Mouse (Mus musculus) intestine, embryonic 14.5 days (tissue): ENCODE measurements around the gene Adora1. TPM values are rescaled to one million over a fixed set of nuclear protein-coding genes. Genes with fewer than 3 reads are reported as not detected.
A peak's percentile ranks its signal among the peaks of the same experiment; 100 is the strongest.

Experiments used
- ATAC-seq: fragments of 200-750 bp; cut with Nextera tagmentation; replicated peaks from 2 replicates; pipeline ENCODE4 v1.8.0; 2017; ENCODE audit warnings: low read depth, moderate number of reproducible peaks, moderate TSS enrichment, moderate library complexity; ENCODE audit not compliant: low FRiP score, low TSS enrichment
- DNase-seq: peaks from one replicate; pipeline ENCODE4 v3.0.0-alpha.2; 2018; ENCODE audit warnings: low spot score
- H3K27ac ChIP-seq: fragments of 300-500 bp; sonication (generic); 2 replicates; pipeline ENCODE4 v1.5.1; 2014; ENCODE audit warnings: low read depth, mild to moderate bottlenecking, control low read depth
- H3K27me3 ChIP-seq: fragments of 300-500 bp; sonication (generic); replicated peaks from 2 replicates; pipeline ENCODE4 v1.6.1; 2014; ENCODE audit warnings: low read length, control low read depth; ENCODE audit not compliant: control insufficient read depth, insufficient read depth
- H3K36me3 ChIP-seq: fragments of 300-500 bp; sonication (generic); 2 replicates; pipeline ENCODE4 v1.6.1; 2014; ENCODE audit warnings: low read length, control low read depth; ENCODE audit not compliant: control insufficient read depth, insufficient read depth
- H3K4me1 ChIP-seq: fragments of 300-500 bp; sonication (generic); replicated peaks from 2 replicates; pipeline ENCODE4 v1.6.1; 2014; ENCODE audit warnings: low read length, control low read depth, mixed read lengths; ENCODE audit not compliant: control insufficient read depth, insufficient read depth
- H3K4me2 ChIP-seq: fragments of 300-500 bp; sonication (generic); 2 replicates; pipeline ENCODE4 v1.6.1; 2014; ENCODE audit warnings: low read length
- H3K4me3 ChIP-seq: fragments of 300-500 bp; sonication (generic); 2 replicates; pipeline ENCODE4 v1.5.1; 2014; ENCODE audit warnings: low read depth, low read length, control low read depth, mixed read lengths
- H3K9ac ChIP-seq: fragments of 300-500 bp; sonication (generic); 2 replicates; pipeline ENCODE4 v1.6.1; 2014; ENCODE audit warnings: mild to moderate bottlenecking, low read length
- H3K9me3 ChIP-seq: fragments of 300-500 bp; sonication (generic); 2 replicates; pipeline ENCODE4 v1.6.1; 2016; ENCODE audit warnings: low read length, control low read depth; ENCODE audit not compliant: control insufficient read depth
- WGBS: fragments of 180-500 bp; shearing (Covaris S2); extraction: QIAGEN DNeasy Blood & Tissue Kit; methylation state at CpG from one replicate; pipeline ENCODE4 v1.1.7; 2014; 5-methylcytosine and 5-hydroxymethylcytosine counted together
- polyA plus RNA-seq: library from polyadenylated mRNA; unstranded; fragments of >200 nt; fragmentation: Nextera tagmentation; extraction: Ambion mirVana; gene quantifications from 2 replicates; pipeline ENCODE4 v1.2.1, GENCODE M21; 2014

The Adora1 gene
- polyA plus RNA-seq, 1 experiment from 2014 or later = 2.0 TPM

GRCm38 (mm10) chr1:134205296-134206018 lies 29.8 kb downstream of the Adora1 start:
- WGBS = 40% methylated on average over 9 of the region's 9 CpGs
- H3K4me2 ChIP-seq = no peak overlapping the region
- DNase-seq = no peak
- peak overlapping the region; percentile 19; the same call in 1 of the 2 replicates for H3K27ac ChIP-seq
- no peak overlapping the region for H3K4me3 ChIP-seq
- H3K9me3 ChIP-seq = no peaks in the 10 kb centered on the region
- H3K4me1 ChIP-seq = peaks cover 10% of the 10 kb centered on the region
- H3K36me3 ChIP-seq = no peaks in the 10 kb centered on the region
- no peak overlapping the region for H3K9ac ChIP-seq
- ATAC-seq = peak; percentile 51; the same call in 1 of the 2 replicates
- no peaks in the 10 kb centered on the region for H3K27me3 ChIP-seq

GRCm38 (mm10) chr1:134204230-134204629 lies 31.0 kb downstream of the Adora1 start:
- DNase-seq (no peak), ATAC-seq (no peak)
- 90% methylated on average over 13 of the region's 13 CpGs for WGBS
- Histone ChIP-seq H3K9me3 (no peaks in the 10 kb centered on the region), H3K27me3 (no peaks in the 10 kb centered on the region), H3K9ac (no peak overlapping the region), H3K4me3 (no peak overlapping the region), H3K4me1 (peaks cover 10% of the 10 kb centered on the region), H3K27ac (no peak overlapping the region), H3K4me2 (no peak overlapping the region), H3K36me3 (no peaks in the 10 kb centered on the region)

- H3K4me3 ChIP-seq = no peak overlapping the region
- no peaks in the 10 kb centered on the region for H3K36me3 ChIP-seq
- no peaks in the 10 kb centered on the region for H3K27me3 ChIP-seq
- no peak overlapping the region for H3K27ac ChIP-seq
- H3K4me2 ChIP-seq = no peak overlapping the region
- WGBS = 38% methylated on average over 3 of the region's 3 CpGs
- no peaks in the 10 kb centered on the region for H3K9me3 ChIP-seq
- DNase-seq (peak; percentile 77), ATAC-seq (no peak)
- peaks cover 10% of the 10 kb centered on the region for H3K4me1 ChIP-seq
- no peak overlapping the region for H3K9ac ChIP-seq
Measured at GRCm38 (mm10) chr1:134201751-134202420, 33.3 kb downstream of the Adora1 start.

GRCm38 (mm10) chr1:134200998-134201686 lies 34.1 kb downstream of the Adora1 start:
- Histone ChIP-seq H3K9ac (no peak overlapping the region), H3K27ac (no peak overlapping the region), H3K4me2 (no peak overlapping the region), H3K4me3 (no peak overlapping the region), H3K4me1 (peaks cover 12% of the 10 kb centered on the region), H3K9me3 (no peaks in the 10 kb centered on the region), H3K27me3 (no peaks in the 10 kb centered on the region), H3K36me3 (no peaks in the 10 kb centered on the region)
- WGBS = 85% methylated on average over 6 of the region's 6 CpGs
- no peak for DNase-seq
- no peak for ATAC-seq

- Histone ChIP-seq H3K4me2 (no peak overlapping the region), H3K27ac (no peak overlapping the region), H3K9ac (no peak overlapping the region), H3K27me3 (no peaks in the 10 kb centered on the region), H3K4me3 (no peak overlapping the region), H3K9me3 (no peaks in the 10 kb centered on the region), H3K36me3 (no peaks in the 10 kb centered on the region), H3K4me1 (peaks cover 13% of the 10 kb centered on the region)
- no peak for DNase-seq
- WGBS = 50% methylated on average over 2 of the region's 2 CpGs
- no peak for ATAC-seq
Measured at GRCm38 (mm10) chr1:134200481-134200880, 34.8 kb downstream of the Adora1 start.

- no peaks in the 10 kb centered on the region for H3K9me3 ChIP-seq
- ATAC-seq = no peak
- H3K4me3 ChIP-seq = no peak overlapping the region
- no peak for DNase-seq
- peaks cover 25% of the 10 kb centered on the region for H3K4me1 ChIP-seq
- no peak overlapping the region for H3K9ac ChIP-seq
- 77% methylated on average over 12 of the region's 12 CpGs for WGBS
- no peaks in the 10 kb centered on the region for H3K27me3 ChIP-seq
- H3K4me2 ChIP-seq = no peak overlapping the region
- H3K27ac ChIP-seq = no peak overlapping the region
- no peaks in the 10 kb centered on the region for H3K36me3 ChIP-seq
Measured at GRCm38 (mm10) chr1:134198197-134198995, 36.8 kb downstream of the Adora1 start.

GRCm38 (mm10) chr1:134197325-134197982 lies 37.8 kb downstream of the Adora1 start:
- ATAC-seq (no peak), DNase-seq (no peak)
- Histone ChIP-seq H3K4me1 (peaks cover 28% of the 10 kb centered on the region), H3K36me3 (no peaks in the 10 kb centered on the region), H3K27ac (no peak overlapping the region), H3K9ac (no peak overlapping the region), H3K27me3 (no peaks in the 10 kb centered on the region), H3K4me3 (no peak overlapping the region), H3K9me3 (no peaks in the 10 kb centered on the region), H3K4me2 (no peak overlapping the region)
- WGBS = 82% methylated on average over 15 of the region's 15 CpGs

- DNase-seq (no peak), ATAC-seq (no peak)
- Histone ChIP-seq H3K9me3 (no peaks in the 10 kb centered on the region), H3K36me3 (no peaks in the 10 kb centered on the region), H3K27me3 (no peaks in the 10 kb centered on the region), H3K27ac (peak overlapping the region; percentile 74; the same call in 1 of the 2 replicates), H3K4me2 (no peak overlapping the region), H3K4me1 (peaks cover 31% of the 10 kb centered on the region), H3K9ac (no peak overlapping the region), H3K4me3 (no peak overlapping the region)
- 69% methylated on average over 4 of the region's 4 CpGs for whole genome bisulfite sequencing
Measured at GRCm38 (mm10) chr1:134196386-134196785, 38.8 kb downstream of the Adora1 start.
